Mouse (Mus musculus) stomach, postnatal 0 days (tissue): Measurements from ENCODE around the gene Cd4.

Source experiments
- CTCF ChIP-seq: IDR thresholded peaks from 2 replicates; pipeline ENCODE4 v1.5.1; 2016; ENCODE audit warnings: antibody characterized with exemption, low read depth, mild to moderate bottlenecking, moderate library complexity
- EP300 ChIP-seq: optimal IDR thresholded peaks from 2 replicates; pipeline ENCODE3; 2016; ENCODE audit warnings: antibody characterized with exemption

- TF ChIP-seq CTCF, result no peak
- no peak for TF ChIP-seq EP300
Observed at GRCm38 (mm10) chr6:124898359-124898758, 10.3 kb upstream of the Cd4 start.
